Mouse (Mus musculus) heart, postnatal 25 days (tissue): ENCODE measurements at regions not wholly inside any gene's neighbourhood (a gene's known extent, or its start where the extent isn't known, plus 50 kb on each side); places are given as distances from the start of the nearest gene placed in this dataset.

Experiments used
- DNase-seq: peaks from one replicate; pipeline ENCODE4 v3.0.0; 2022; ENCODE audit warnings: low spot score
- intact Hi-C: fragments of 180-260 bp; cut with DNase I; formaldehyde crosslinking; loops from one replicate; pipeline ENCODE4 v1.15.1; 2025

- no peak for DNase-seq
- intact Hi-C loops: no loop called here
Observed at GRCm38 (mm10) chr3:60305399-60305798, 167.2 kb upstream of the Mbnl1 start.

DNA sequence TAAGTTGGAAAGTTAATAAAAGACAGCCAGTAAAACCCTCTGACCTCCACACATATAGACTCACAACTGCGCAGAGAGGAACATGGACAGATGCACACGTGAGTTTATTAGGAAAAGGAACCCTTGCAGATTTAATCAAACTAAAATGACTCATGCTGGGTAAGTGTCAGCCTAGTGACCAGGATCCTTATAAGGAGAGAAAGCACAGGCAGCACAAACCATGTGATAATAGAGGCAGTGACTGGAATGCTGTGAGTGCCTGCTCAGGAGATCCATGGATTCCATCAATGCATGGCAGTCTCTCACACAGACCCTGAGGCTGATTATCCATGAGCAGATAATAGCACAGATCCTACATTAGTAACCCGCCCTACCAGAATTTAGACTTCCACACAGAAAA, 162.2 kb upstream of the Mbnl1 start:
- no peak for DNase-seq
- intact Hi-C loops: no loop called here

DNA sequence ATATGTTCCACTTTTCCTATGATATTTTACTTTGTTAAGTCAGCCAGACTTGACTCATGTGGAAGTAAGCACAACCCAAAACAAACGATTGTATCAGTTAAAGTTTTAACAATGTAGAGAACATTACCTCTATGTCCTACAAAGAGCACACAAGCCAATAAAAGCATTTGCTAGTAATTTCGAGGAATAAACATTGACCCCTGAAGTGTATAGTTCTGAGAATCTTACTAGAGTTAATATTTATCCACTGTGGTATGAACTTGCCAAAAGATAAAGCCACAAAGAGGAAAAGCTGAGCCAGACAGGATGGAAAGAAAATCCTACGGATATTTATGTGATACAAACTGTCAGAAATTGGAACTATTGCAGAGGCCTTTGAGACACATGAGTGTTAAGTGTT, 161.5 kb upstream of the Mbnl1 start:
- intact Hi-C loops: no loop called here
- DNase-seq: no peak

- intact Hi-C loops: no loop called here
- DNase-seq: no peak
Observed at GRCm38 (mm10) chr3:60320213-60320936, 152.3 kb upstream of the Mbnl1 start.

GRCm38 (mm10) chr3:60323514-60323913, 149.1 kb upstream of the Mbnl1 start:
- DNase-seq: no peak
- intact Hi-C loops: no loop called here

GRCm38 (mm10) chr3:60324416-60324815, 148.2 kb upstream of the Mbnl1 start:
- DNase-seq: no peak
- intact Hi-C loops: no loop called here

DNA sequence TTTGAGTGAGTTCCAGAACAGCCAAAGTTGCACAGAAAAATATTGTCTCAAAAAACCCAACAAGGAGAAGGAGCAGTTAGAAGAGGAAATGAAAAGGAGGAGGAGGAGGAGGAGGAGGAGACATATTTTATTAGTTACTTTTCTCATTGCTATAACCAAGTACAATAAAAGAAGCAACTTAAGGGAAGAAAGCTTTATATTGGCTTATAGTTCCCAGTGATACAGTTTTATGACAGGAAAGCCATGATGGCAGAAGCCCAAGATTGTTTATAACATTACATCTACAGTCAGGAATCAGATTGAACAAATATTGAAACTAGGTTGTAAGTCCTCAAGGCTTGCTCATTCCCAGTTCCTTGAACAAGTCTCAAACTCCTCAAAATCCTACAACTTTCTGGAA, 147.7 kb upstream of the Mbnl1 start:
- DNase-seq: no peak
- intact Hi-C loops: no loop called here

DNA sequence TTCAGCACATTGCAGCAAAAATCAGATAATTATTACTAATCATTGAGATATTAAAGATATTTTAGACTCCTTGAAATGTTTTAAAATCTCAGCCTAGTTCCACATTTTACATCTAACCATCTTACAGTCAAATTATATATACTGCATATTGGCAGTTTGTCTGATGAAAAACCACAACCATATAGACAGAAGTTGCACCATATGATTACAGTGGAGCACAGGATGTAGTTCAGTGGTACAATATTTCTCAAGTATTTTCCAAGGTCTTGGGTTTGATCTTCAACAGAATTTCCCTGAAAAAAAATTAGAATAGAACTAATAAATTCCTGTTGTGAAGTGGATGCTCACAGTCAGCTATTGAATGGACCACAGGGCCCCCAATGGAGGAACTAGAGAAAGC, 140.2 kb upstream of the Mbnl1 start:
- intact Hi-C loops: no loop called here
- DNase-seq: no peak

GRCm38 (mm10) chr3:60333669-60334068, 139.0 kb upstream of the Mbnl1 start:
- intact Hi-C loops: no loop called here
- no peak for DNase-seq

DNA sequence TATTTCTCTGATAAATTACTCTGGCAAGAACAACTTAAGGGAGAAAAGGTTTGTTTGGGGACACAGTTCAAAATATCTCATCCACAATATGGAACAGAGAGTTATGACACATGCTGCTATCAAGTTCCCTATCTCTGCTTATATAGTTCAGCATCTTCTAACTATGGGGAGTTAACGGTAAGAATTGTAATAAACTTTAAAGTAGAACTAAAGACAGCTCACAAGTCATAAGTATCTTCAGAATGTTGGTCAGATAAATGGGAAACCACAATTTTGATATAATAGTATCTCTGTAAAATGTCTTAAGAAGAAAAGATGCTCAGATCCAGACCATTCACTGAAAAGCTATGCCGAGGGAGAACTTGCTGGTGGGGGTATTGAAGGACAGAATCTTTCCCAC, 138.5 kb upstream of the Mbnl1 start:
- no peak for DNase-seq
- intact Hi-C loops: no loop called here

GRCm38 (mm10) chr3:60346390-60346789, 126.2 kb upstream of the Mbnl1 start:
- intact Hi-C loops: no loop called here
- DNase-seq: no peak

DNA sequence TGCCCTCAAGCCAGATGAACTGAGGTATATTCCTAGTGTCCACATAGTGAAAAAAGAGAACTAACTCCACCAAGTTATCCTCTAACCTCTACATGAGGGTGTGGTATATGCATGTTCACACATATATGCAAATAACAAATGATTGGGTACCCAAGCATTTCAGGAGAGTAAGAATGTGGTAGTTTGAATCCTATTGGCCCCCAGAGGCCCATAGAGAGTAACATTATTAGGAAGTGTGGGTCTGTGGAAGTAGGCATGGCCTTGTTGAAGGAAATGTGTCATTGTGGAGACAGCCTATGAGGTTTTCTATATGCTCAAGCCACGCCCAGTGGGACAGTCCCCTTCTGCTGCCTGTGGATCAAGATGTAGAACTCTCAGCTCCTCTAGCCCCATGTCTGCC, 125.6 kb upstream of the Mbnl1 start:
- intact Hi-C loops: no loop called here

GRCm38 (mm10) chr3:60371176-60371965, 101.3 kb upstream of the Mbnl1 start:
- DNase-seq: peak; percentile 6
- intact Hi-C loops: no loop called here

More for the DNA sequence above, 125.6 kb upstream of the Mbnl1 start:
- no peak for DNase-seq

DNA sequence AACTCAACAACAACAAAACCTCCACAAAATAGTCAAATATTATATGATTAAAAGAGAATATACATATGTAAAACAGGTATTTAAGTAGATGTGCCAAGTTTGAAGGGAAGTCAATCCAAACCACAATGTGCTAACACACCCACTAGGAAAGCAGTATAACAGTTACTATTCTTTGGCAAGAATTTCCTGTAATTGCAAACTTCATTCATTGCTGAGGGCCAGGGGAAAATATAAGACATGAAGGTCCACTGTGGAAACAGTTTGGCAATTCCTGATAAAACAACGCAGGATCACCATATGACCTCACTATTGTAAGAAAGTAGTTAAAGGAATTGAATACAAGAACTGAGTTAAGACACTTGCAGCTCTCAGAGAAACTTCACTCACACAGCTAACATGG, 99.0 kb upstream of the Mbnl1 start:
- intact Hi-C loops: no loop called here
- DNase-seq: no peak

DNA sequence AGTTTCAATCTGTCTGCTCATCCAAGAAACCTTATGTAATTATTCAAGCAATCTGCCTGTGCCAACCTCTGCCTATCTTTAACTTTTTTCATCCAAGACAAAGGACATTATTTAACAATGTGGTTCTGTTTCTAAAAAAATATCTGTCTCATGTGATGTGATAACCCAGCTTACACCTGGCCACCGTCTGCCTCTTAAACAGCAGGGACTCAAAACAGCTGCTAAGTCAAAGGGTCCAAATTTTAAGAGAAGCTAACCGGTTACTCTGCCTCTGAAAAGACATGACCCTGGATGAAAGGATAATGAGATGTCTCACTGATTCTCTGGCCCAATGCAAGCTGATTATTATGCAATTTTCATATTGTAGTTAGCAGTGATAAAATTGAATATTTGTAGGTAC, 84.0 kb upstream of the Mbnl1 start:
- DNase-seq: no peak
- intact Hi-C loops: no loop called here

- DNase-seq: no peak
- intact Hi-C loops: no loop called here
Observed at GRCm38 (mm10) chr3:60389032-60389431, 83.6 kb upstream of the Mbnl1 start.

GRCm38 (mm10) chr3:60395299-60395698, 77.3 kb upstream of the Mbnl1 start:
- DNase-seq: no peak
- intact Hi-C loops: no loop called here

DNA sequence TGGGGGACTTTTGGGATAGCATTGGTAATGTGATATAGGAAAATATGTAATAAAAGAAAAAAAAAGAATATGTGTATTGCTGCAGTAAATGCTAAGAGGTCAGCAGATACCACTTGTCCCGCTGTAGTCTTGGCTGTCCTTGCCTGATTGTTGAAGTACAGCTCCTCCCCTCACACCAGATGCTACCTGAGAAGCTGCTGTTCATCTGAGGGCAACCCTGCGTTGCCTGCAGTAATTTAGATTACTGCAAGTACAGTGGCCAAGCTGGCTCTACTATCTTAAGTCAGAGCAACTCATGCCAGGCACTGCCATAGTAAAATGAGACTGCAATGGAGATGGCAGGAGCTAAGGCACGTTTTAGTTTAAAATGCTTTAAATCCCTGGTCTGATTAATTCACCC, 75.7 kb upstream of the Mbnl1 start:
- intact Hi-C loops: no loop called here
- DNase-seq: no peak

DNA sequence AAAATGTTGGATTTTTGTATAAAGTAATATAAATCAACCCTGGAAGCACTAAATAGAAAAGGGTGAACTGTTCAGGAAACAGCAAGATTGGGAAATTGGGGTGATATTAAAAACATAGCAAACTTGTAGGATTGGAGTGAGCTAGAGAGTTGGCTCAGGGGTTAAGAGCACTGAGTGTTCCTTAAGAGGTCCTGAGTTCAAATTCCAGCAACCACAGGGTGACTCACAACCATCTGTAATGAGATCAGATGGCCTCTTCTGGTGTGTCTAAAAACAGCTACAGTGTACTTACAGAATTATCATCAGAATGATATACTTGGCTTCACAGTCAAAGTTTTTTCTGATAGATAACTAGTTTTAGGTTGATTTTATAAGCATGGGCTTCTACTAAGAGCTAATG, 73.8 kb upstream of the Mbnl1 start:
- no peak for DNase-seq
- intact Hi-C loops: no loop called here

DNA sequence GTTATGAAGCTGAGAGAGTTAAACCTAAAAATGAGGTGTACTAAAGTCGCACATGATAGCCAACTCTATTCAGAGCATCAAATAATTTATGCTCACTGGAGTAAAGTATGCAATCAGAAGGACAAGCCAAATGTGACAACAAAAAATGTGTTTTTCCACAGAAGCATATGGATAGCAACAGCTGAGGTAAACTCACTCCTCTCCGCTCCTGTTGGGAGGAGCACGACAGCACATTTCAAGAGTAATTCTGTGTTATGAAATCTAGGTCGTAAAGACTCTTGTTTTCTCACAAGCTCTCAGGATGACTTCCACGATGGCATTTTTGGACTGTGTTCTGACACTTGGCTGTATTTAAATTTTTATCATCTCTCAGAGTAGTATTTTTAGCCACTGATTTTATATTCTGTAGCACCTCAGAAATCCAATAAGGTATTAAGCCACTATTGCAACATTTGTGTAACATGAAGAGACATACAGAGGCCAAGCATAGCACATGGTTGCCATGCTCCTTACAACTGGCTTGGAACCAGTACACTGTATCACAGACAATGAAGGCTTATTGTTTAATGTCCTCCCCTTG, 70.3 kb upstream of the Mbnl1 start:
- DNase-seq: no peak
- intact Hi-C loops: no loop called here

DNA sequence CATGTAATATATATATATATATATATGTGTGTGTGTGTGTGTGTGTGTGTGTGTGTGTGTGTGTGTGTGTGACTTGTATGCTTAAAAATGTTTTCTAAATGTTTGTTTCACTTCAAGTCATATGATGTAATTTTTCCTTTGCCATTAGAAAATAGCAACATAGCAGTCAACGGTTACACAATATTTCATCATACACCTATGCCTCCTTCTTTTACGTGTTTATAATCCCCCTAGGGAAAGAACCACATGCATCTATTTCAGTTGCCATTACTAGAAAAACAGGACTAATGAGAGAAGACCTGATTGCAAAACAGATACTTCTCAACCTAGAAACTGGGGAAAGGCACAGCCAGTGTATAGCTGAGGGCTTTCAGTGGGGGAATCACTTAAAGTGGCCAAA, 65.2 kb upstream of the Mbnl1 start:
- DNase-seq: no peak
- intact Hi-C loops: loop anchor here (5.0 kb wide), 1 partner anchor 195 kb away; no protein-coding TSS in a partner anchor
